Mouse (Mus musculus) MEL (cell line): ENCODE measurements around the gene Rex1bd. TPM values are rescaled to one million over a fixed set of nuclear protein-coding genes. Genes with fewer than 3 reads are reported as not detected.

ENCODE experiments used
- DNase-seq: peaks from one replicate; pipeline ENCODE4 v3.0.0; 2011; ENCODE audit warnings: low read depth, low spot score
- H3K27ac ChIP-seq: 2 replicates; pipeline ENCODE4 v1.5.1; 2012; ENCODE audit warnings: low read depth, mild to moderate bottlenecking, control low read depth, low read length, moderate library complexity; ENCODE audit not compliant: control insufficient read depth
- H3K27me3 ChIP-seq, 2 experiments: fragments of 150-350 bp in 1 of 2; sonication (generic) in 1 of 2; 2 replicates each; pipeline ENCODE4 v1.6.1; 2012; ENCODE audit warnings: low read length in 2 of 2, mild to moderate bottlenecking in 2 of 2, improper control_type of control experiment in 1 of 2, moderate library complexity in 1 of 2; ENCODE audit not compliant: insufficient read depth in 2 of 2, control insufficient read depth in 1 of 2
- H3K36me3 ChIP-seq, 2 experiments: 2 replicates each; pipeline ENCODE4 v1.6.1; 2012 to 2014; ENCODE audit warnings: low read length in 2 of 2, improper control_type of control experiment in 1 of 2, inconsistent platforms in 1 of 2, mild to moderate bottlenecking in 1 of 2; ENCODE audit not compliant: insufficient read depth in 2 of 2, control insufficient read depth in 1 of 2
- H3K4me1 ChIP-seq, 2 experiments: fragments of 150-350 bp in 1 of 2; sonication (generic) in 1 of 2; 2 replicates each; pipeline ENCODE4 v1.6.1; 2012; ENCODE audit warnings: low read length in 2 of 2, improper control_type of control experiment in 1 of 2, mild to moderate bottlenecking in 1 of 2; ENCODE audit not compliant: insufficient read depth in 2 of 2, control insufficient read depth in 1 of 2
- H3K4me3 ChIP-seq, 2 experiments: fragments of 150-350 bp in 1 of 2; sonication (generic) in 1 of 2; 2 replicates each; pipeline ENCODE4 v1.5.1; 2012; ENCODE audit warnings: low read depth in 2 of 2, low read length in 2 of 2, mild to moderate bottlenecking in 2 of 2, moderate library complexity in 2 of 2, control low read depth in 1 of 2, improper control_type of control experiment in 1 of 2; ENCODE audit not compliant: control insufficient read depth in 1 of 2, insufficient read depth in 1 of 2
- H3K79me2 ChIP-seq: 2 replicates; pipeline ENCODE4 v1.6.1; 2012; ENCODE audit warnings: mild to moderate bottlenecking, low read length, moderate library complexity; ENCODE audit not compliant: control insufficient read depth, poor library complexity, insufficient read depth
- H3K9ac ChIP-seq: 2 replicates; pipeline ENCODE4 v1.6.1; 2012; ENCODE audit warnings: low read depth, mild to moderate bottlenecking, control low read depth, low read length, moderate library complexity; ENCODE audit not compliant: control insufficient read depth, poor library complexity, severe bottlenecking
- H3K9me3 ChIP-seq: fragments of 150-350 bp; sonication (generic); replicated peaks from 2 replicates; pipeline ENCODE4 v1.6.1; 2012; ENCODE audit warnings: mild to moderate bottlenecking, low read length, improper control_type of control experiment, moderate library complexity; ENCODE audit not compliant: insufficient read depth
- BHLHE40 ChIP-seq: IDR thresholded peaks from 2 replicates; pipeline ENCODE4 v1.6.1; 2012; ENCODE audit warnings: low read depth, mild to moderate bottlenecking, inconsistent platforms, low read length, improper control_type of control experiment, borderline replicate concordance
- CHD1 ChIP-seq: IDR thresholded peaks from 2 replicates; pipeline ENCODE4 v1.6.1; 2012; ENCODE audit warnings: low read depth, mild to moderate bottlenecking, inconsistent platforms, low read length, improper control_type of control experiment
- ELF1 ChIP-seq: IDR thresholded peaks from 2 replicates; pipeline ENCODE4 v1.6.1; 2014; ENCODE audit warnings: low read depth, mild to moderate bottlenecking, inconsistent platforms, low read length, improper control_type of control experiment, moderate library complexity
- EP300 ChIP-seq, 2 experiments: IDR thresholded peaks; 2 replicates each; pipeline ENCODE4 v1.6.1; 2011; ENCODE audit warnings: improper control_type of control experiment in 2 of 2, low read length in 2 of 2, low read depth in 1 of 2, mild to moderate bottlenecking in 1 of 2
- ETS1 ChIP-seq: IDR thresholded peaks from 2 replicates; pipeline ENCODE4 v1.6.1; 2012; ENCODE audit warnings: low read depth, mild to moderate bottlenecking, inconsistent platforms, low read length, improper control_type of control experiment, moderate library complexity
- GATA1 ChIP-seq: IDR thresholded peaks from 2 replicates; pipeline ENCODE4 v1.6.1; 2011; ENCODE audit warnings: low read depth, low read length, improper control_type of control experiment
- MAX ChIP-seq: IDR thresholded peaks from 2 replicates; pipeline ENCODE4 v1.6.1; 2011; ENCODE audit warnings: low read length, improper control_type of control experiment
- MXI1 ChIP-seq: IDR thresholded peaks from 2 replicates; pipeline ENCODE4 v1.6.1; 2011; ENCODE audit warnings: mild to moderate bottlenecking, low read depth, low read length, improper control_type of control experiment
- MYB ChIP-seq: IDR thresholded peaks from 2 replicates; pipeline ENCODE4 v1.6.1; 2011; ENCODE audit warnings: mild to moderate bottlenecking, low read depth, low read length, improper control_type of control experiment
- MYC ChIP-seq: IDR thresholded peaks from 2 replicates; pipeline ENCODE4 v1.6.1; 2011; ENCODE audit warnings: low read depth, mild to moderate bottlenecking, low read length, improper control_type of control experiment, moderate library complexity
- NELFE ChIP-seq: IDR thresholded peaks from 2 replicates; pipeline ENCODE4 v1.6.1; 2011; ENCODE audit warnings: low read depth, low read length, improper control_type of control experiment
- POLR2A ChIP-seq, 2 experiments: IDR thresholded peaks; 2 replicates each; pipeline ENCODE4 v1.6.1; 2011 to 2012; ENCODE audit warnings: low read length in 2 of 2, mild to moderate bottlenecking in 2 of 2, control low read depth in 1 of 2, improper control_type of control experiment in 1 of 2, low read depth in 1 of 2, moderate library complexity in 1 of 2; ENCODE audit not compliant: control insufficient read depth in 1 of 2, insufficient read depth in 1 of 2, poor library complexity in 1 of 2
- POLR2AphosphoS2 ChIP-seq: IDR thresholded peaks from 2 replicates; pipeline ENCODE4 v1.6.1; 2011; ENCODE audit warnings: low read length, improper control_type of control experiment
- RAD21 ChIP-seq: IDR thresholded peaks from 2 replicates; pipeline ENCODE4 v1.6.1; 2011; ENCODE audit warnings: mild to moderate bottlenecking, low read depth, low read length, improper control_type of control experiment
- RCOR1 ChIP-seq: IDR thresholded peaks from 2 replicates; pipeline ENCODE4 v1.6.1; 2012; ENCODE audit warnings: low read depth, mild to moderate bottlenecking, inconsistent platforms, low read length, improper control_type of control experiment
- SIN3A ChIP-seq: IDR thresholded peaks from 2 replicates; pipeline ENCODE4 v1.6.1; 2012; ENCODE audit warnings: low read length, improper control_type of control experiment, inconsistent platforms
- TAL1 ChIP-seq: IDR thresholded peaks from 2 replicates; pipeline ENCODE4 v1.6.1; 2012; ENCODE audit warnings: mild to moderate bottlenecking, inconsistent platforms, low read length, moderate library complexity, mixed read lengths
- TBP ChIP-seq: IDR thresholded peaks from 2 replicates; pipeline ENCODE4 v1.8.0; 2011; ENCODE audit warnings: low read depth, low read length, improper control_type of control experiment
- TCF12 ChIP-seq: IDR thresholded peaks from 2 replicates; pipeline ENCODE4 v1.6.1; 2014; ENCODE audit warnings: low read depth, mild to moderate bottlenecking, inconsistent platforms, low read length, improper control_type of control experiment, moderate library complexity
- UBTF ChIP-seq: IDR thresholded peaks from 2 replicates; pipeline ENCODE4 v1.6.1; 2012; ENCODE audit warnings: low read depth, mild to moderate bottlenecking, inconsistent platforms, low read length, improper control_type of control experiment, moderate library complexity, borderline replicate concordance; ENCODE audit not compliant: insufficient read depth
- USF1 ChIP-seq: IDR thresholded peaks from 2 replicates; pipeline ENCODE4 v1.6.1; 2014; ENCODE audit warnings: low read depth, mild to moderate bottlenecking, inconsistent platforms, low read length, improper control_type of control experiment, moderate library complexity
- ZNF384 ChIP-seq: IDR thresholded peaks from 2 replicates; pipeline ENCODE4 v1.6.1; 2012; ENCODE audit warnings: low read depth, mild to moderate bottlenecking, inconsistent platforms, low read length, improper control_type of control experiment
- polyA plus RNA-seq, 2 experiments: library from polyadenylated mRNA; stranded (reverse) in 1 of 2; unstranded in 1 of 2; fragments of >175 nt in 1 of 2; fragments of >200 nt in 1 of 2; gene quantifications; 2 replicates each; pipeline versions ENCODE4 v1.2.1 to v1.2.4; 2012; ENCODE audit warnings: low replicate concordance in 2 of 2, low read depth in 1 of 2; ENCODE audit not compliant: insufficient read length in 2 of 2, insufficient read depth in 1 of 2, missing spikeins in 1 of 2
- total RNA-seq: library from RNA; depleted of rRNA; stranded (reverse); fragments of 300-350 nt; gene quantifications from 2 replicates; pipeline ENCODE4 v1.2.3, GENCODE M21; 2012

The Rex1bd gene
- total and polyA plus RNA-seq, 3 experiments, result 145 to 204 TPM; not detected in 1

- Histone ChIP-seq H3K36me3 (peaks cover 5 to 25% of the 10 kb centered on the region in 2 experiments), H3K79me2 (peaks cover 24% of the 10 kb centered on the region), H3K9ac (no peak overlapping the region), H3K4me1 (peaks cover 6 to 31% of the 10 kb centered on the region in 2 experiments), H3K4me3 (no peak overlapping the region), H3K9me3 (no peaks in the 10 kb centered on the region), H3K27ac (peak overlapping the region; percentile 14; the same call in 1 of the 2 replicates), H3K27me3 (no peaks in the 10 kb centered on the region)
- peak; percentile 59 for DNase-seq
- TF ChIP-seq TAL1 (no peak), POLR2AphosphoS2 (no peak), RAD21 (no peak), MXI1 (no peak), TCF12 (no peak)
Observed at GRCm38 (mm10) chr8:70513441-70513840, 6.9 kb upstream of the Rex1bd start.

GRCm38 (mm10) chr8:70512253-70512903, 5.8 kb upstream of the Rex1bd start:
- peak; percentile 88 for DNase-seq
- Histone ChIP-seq H3K4me3 (no peak overlapping the region), H3K9ac (no peak overlapping the region), H3K27me3 (no peaks in the 10 kb centered on the region), H3K9me3 (no peaks in the 10 kb centered on the region), H3K36me3 (peaks cover 7 to 25% of the 10 kb centered on the region in 2 experiments), H3K79me2 (peaks cover 26% of the 10 kb centered on the region), H3K4me1 (peaks cover 6 to 37% of the 10 kb centered on the region in 2 experiments), H3K27ac (peak overlapping the region; percentile 82)
- TF ChIP-seq BHLHE40 (peak; percentile 93), MYC (peak; percentile 93), POLR2A (IDR thresholded peaks at IDR 0.05; ENCODE audit: control insufficient read depth in 1 of 2, insufficient read depth in 1 of 2, low read depth in 1 of 2, low read length in 2 of 2, poor library complexity in 1 of 2) (no peak), MYB (no peak), NELFE (no peak), CHD1 (no peak), TCF12 (peak; percentile 67), UBTF (no peak), EP300 (IDR thresholded peaks at IDR 0.05; ENCODE audit: low read depth in 1 of 2, low read length in 2 of 2) (peak; percentile 81 to 84), USF1 (peak; percentile 25; the same call in 1 of the 2 replicates), MAX (peak; percentile 94), TBP (0 out of 2 replicates have a peak, but pooled peaks have one; percentile 39), TAL1 (peak; percentile 86), RCOR1 (peak; percentile 65; the same call in 1 of the 2 replicates), ETS1 (peak; percentile 72), SIN3A (peak; percentile 73), MXI1 (peak; percentile 88), GATA1 (peak; percentile 74), ZNF384 (peak; percentile 76), ELF1 (0 out of 2 replicates have a peak, but pooled peaks have one; percentile 18), POLR2AphosphoS2 (no peak; the same call in 1 of the 2 replicates)
